Mouse (Mus musculus) inflammation-experienced regulatory T-cells (primary cell): ENCODE data around the gene Cnn1. TPM values are rescaled to one million over a fixed set of nuclear protein-coding genes. Genes with fewer than 3 reads are reported as not detected.

ENCODE experiments used
- polyA plus RNA-seq, 2 experiments: library from polyadenylated mRNA; unstranded; fragments of 100-300 nt; shearing (Covaris generic); gene quantifications; one replicate each; pipeline ENCODE4 v1.2.1; 2017

Cnn1 gene
- under 1 TPM; 0.13 to 0.38 TPM for polyA plus RNA-seq

DNA sequence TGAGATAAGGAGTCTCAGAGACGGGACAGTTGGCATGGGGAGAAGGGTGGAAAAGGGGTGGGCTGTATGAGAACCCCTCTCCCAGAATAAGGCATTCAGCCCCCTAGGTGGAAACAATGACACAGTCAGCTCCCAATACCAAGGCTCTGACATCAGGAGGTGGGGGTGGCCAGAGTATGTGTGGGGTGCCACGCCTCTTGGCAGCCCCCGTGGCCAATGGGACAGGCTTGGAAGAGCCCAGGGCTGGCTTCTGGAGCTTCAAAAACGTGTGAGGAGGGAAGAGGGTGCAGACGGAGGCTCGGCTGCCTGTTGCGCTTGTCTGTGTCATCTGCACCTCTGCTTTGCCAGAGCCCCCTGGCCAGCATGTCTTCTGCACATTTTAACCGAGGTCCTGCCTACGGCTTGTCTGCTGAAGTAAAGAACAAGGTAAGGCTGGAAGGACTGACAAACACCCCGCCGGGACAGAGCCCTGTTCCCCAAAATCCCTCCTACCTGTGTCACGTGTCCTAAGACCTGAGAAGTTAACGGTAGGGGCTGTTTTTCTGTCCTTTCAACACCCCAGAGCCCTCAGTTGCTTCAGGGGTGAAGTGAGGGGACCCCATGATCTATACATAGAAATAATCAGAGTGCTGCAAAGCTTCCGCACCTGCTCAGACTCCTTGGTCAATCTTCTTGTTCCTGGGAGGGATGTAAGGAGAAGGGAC lies at the start of gene Cnn1:
TSS of gene Cnn1 (plus strand) at position 224 of the 704 bp plus-strand sequence.

DNA sequence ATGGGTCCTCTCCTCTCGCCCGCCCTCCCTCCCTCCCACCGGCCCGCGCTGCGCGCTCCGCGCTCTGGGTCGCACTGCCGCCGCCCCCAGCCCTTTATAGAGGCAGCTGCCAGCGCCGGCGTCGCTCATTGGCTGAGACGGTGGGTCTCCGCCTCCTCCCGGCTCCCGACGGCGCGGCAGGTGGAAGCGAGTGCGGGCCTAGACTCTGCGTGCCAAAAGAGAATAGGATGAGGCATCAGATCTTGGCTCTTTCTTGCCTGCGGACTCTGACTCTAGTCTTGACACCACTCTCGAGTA lies 47.1 kb upstream of the Cnn1 start, which contains the start of gene Elavl3:
TSS of gene Elavl3 (minus strand) at position 66 of the 297 bp plus-strand sequence.

DNA sequence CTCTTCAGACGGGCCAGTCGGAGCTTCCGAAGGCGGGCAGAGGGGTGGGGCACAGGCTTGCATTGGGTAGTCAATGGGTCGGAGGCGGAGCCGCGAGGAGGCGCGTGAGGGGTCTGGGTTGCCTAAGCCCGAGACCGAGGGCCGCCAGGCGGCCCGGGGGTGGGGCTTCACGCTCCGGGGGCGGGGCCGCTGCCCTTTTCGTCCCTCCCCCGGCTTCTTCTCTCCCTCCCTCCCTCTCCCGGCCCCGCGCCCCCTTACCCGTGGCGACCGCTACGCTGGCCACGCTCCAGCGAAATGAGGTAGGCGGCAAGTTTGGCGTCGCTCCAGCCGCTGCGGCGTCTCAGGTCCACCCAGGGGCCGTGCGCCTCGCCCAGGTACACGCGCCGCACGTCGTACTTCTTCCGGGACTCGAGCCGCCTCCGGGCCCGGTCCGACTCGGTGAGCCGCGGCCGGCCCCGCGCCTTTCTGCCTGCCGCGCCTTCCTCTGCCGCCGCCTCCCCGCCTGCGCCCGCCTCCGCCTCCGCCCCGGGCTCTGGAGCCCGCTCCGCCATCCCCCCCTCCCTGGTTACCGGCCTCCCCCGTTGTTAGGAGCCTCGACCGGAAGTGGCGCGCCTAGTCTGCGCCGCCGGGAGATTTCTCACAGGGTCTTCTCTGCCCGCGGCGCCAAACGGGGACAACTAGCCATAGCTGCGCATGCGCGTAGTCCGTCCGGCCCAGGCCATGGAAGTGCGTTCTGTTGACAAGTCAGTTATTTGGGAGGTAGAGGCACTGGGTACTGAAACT lies 28.0 kb upstream of the Cnn1 start, which contains the start of the genes Gm49318 and Zfp653:
TSS of gene Gm49318 (minus strand) at position 469 of the 783 bp plus-strand sequence.
TSS of gene Zfp653 (minus strand) at position 586 of the 783 bp plus-strand sequence.

DNA sequence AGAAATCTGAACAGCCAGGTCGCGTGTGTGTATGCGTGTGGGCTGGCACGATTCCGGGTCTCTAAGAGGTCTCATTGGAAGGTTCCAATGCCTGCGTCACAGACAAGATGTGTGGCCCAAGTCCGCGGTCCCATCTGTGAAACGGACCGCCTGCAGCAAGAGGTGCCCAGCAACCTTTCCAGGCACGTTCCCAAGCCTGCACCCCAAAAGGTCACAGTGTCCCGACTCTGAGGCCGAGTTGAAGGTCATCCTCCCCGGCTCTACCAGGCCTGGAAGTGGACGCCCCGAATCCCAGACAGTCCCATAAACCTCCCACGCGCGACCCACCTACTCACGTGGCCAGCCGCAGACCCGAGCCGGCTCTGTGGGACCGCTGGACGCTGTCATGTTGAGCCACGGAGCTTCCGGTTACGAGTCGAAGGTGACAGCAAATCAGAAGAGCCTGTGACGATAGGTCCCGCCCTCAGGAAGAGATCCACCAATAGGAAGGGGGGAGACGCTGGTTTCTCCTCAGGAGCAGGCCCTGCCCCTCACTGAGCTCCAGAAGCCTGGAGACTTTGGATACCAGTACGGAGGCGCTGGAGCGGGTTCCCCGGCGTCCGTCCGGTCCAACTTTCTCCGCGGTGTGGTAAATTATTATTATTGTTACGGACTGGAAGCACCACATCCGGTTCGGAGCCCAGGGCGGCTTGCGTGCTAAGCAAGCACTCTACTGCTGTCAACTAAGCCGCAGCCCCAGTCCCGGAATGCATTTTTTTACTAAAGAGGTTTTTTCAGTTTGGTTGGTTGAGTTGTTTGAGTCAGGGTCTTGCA lies 13.8 kb upstream of the Cnn1 start, which contains the start of gene Ecsit:
TSS of gene Ecsit (minus strand) at position 417 of the 813 bp plus-strand sequence.

DNA sequence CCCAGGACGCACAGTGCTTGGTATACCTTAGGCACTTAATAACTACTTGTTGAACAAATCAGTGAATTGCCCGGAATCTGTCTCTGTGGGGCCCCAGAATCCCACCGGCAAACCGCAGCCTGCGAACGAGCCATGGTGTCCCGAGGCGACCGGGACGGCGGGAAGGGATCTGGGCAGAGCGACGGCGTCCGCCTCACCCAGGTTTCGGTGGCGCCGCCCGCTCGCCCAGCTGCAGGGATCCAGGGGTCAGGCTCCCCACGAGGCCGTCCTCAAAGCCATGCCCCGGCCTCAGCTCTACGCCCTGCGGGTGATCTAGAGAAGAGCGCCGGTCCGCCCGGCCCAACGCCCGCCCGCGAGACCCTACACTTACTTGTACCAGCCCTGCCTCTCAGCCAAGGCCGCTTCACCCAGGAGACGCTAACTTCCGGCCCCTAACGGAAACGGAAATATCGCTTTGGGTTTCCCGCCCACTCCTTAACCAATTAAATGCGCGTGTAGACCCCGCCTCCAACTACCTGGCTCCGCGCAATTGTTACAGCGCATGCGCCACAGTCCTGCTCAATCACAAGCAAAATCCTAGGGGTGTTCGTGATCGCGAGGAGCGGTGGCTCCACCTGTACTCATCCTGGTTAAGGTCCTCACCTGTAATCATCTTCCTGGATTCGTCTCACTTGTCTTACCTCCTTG lies 17.9 kb downstream of the Cnn1 start, which contains the start of gene Elof1:
TSS of gene Elof1 (minus strand) at position 433 of the 687 bp plus-strand sequence.

DNA sequence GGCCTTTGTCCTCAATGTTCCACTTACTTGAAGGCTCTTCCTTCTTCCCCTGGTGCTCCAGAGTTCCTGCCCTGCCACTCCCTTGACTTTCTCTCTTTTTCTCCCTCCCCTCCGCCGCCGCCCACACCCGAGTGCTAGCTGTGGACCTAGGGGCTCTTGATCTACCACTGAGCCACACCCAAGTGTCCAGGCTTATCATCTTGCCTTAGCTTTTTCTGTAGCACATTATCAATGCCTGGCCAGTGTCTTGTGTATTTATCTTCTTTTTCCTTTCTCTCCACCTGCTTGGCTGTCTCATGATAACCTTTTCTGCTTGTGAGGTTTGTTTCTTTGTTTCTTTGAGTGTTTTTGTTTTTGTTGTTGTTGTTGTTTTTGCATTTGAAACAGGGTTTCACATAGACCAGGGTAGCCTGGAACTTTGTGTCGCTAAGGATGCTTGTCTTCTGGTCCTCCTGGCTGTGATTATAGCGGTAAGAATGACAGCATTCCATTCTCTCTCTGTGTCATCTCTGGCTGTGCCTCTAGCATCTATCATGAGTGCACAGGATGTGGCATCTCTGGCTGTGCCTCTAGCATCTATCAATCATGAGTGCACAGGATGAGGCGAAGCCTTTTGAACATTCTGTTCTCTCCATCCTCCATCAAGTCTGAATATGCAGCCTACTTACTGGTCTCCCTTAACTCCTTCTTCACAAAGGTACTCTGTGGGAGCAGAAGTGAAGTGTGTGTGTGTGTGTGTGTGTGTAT lies 36.8 kb downstream of the Cnn1 start, which contains the start of gene Acp5:
TSS of gene Acp5 (minus strand) at position 68 of the 747 bp plus-strand sequence.

DNA sequence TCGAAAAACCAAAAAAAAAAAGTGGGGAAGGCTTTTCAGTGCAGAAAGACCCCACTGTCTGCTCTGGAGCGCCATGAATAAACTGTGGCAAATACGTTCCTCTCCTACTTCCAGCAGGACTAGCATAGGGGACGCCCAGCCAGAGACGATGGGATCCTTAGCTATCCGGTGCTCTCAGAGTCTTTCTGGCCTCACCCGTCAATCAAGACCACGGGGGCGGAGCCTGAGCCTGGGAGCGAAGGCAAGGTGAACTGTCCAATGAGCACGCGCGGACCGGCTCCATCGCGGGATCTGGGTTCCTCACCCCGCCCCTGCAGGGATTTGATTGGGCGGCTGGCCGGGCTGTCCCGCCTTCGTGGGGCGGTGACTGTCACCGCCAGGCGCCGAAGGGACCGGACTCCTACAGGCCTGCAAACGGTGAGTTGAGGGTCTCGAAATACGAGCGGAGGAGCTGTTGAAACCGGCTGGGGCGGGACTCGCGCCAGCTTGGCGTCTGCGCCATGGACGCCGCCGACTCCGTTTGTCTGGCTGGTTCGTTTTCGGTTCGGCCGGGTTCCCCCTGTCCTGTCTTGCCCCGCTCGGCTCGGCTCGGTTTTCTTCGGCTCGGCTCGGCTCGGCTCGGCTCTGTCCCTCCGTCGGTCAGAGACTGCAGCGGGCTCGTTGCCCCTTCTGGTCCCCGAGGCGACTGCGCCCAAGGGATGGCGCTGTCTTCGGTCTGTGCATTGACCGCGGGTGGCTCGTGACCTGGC lies 57.7 kb downstream of the Cnn1 start, which contains the start of gene Pigyl:
TSS of gene Pigyl (plus strand) at position 350 of the 749 bp plus-strand sequence.

Other genes with a start within 250 kb of the Cnn1 start
- gene Dock6, start 246.6 kb upstream of the Cnn1 start, polyA plus RNA-seq: 1 to 10 TPM; 3.7 to 4.5 TPM
- 10 to 100 TPM; 14.8 to 29.0 TPM for gene Rab3d, start 181.0 kb upstream of the Cnn1 start, polyA plus RNA-seq
- 1 to 10 TPM in 1 of 2 experiments, under 1 TPM in 1; 0.86 to 1.5 TPM for gene Ccdc159, start 171.7 kb upstream of the Cnn1 start, polyA plus RNA-seq
- gene Tmem205, start 171.7 kb upstream of the Cnn1 start, polyA plus RNA-seq: 1 to 10 TPM; 3.6 to 8.0 TPM
- gene Plppr2, start 162.2 kb upstream of the Cnn1 start, polyA plus RNA-seq: 1 to 10 TPM; 1.6 to 1.9 TPM
- 10 to 100 TPM; 11.8 to 12.4 TPM for gene Swsap1, start 143.5 kb upstream of the Cnn1 start, polyA plus RNA-seq
- under 1 TPM in 1 of 2 experiments, not detected in 1; 0.84 TPM for gene Epor, start 135.7 kb upstream of the Cnn1 start, polyA plus RNA-seq
- under 1 TPM in 1 of 2 experiments, not detected in 1; 0.20 TPM for gene Rgl3, start 109.8 kb upstream of the Cnn1 start, polyA plus RNA-seq
- gene Ccdc151, start 96.6 kb upstream of the Cnn1 start, polyA plus RNA-seq: under 1 TPM; 0.18 to 0.49 TPM
- gene Prkcsh, start 96.4 kb upstream of the Cnn1 start, polyA plus RNA-seq: 10 to 100 TPM; 76.4 to 98.0 TPM
- gene Elavl3, start 47.2 kb upstream of the Cnn1 start, polyA plus RNA-seq: under 1 TPM; 0.24 to 0.78 TPM
- not detected for gene Gm49318, start 28.0 kb upstream of the Cnn1 start, polyA plus RNA-seq
- gene Zfp653, start 27.8 kb upstream of the Cnn1 start, polyA plus RNA-seq: 10 to 100 TPM; 19.8 to 27.0 TPM
- gene Ecsit, start 13.8 kb upstream of the Cnn1 start, polyA plus RNA-seq: 10 to 100 TPM; 45.4 to 50.3 TPM
- 10 to 100 TPM; 76.8 to 82.5 TPM for gene Elof1, start 18.0 kb downstream of the Cnn1 start, polyA plus RNA-seq
- 100 to 1,000 TPM; 197 to 281 TPM for gene Acp5, start 36.5 kb downstream of the Cnn1 start, polyA plus RNA-seq
- gene Pigyl, start 57.6 kb downstream of the Cnn1 start, polyA plus RNA-seq: 10 to 100 TPM; 38.0 to 39.5 TPM
- under 1 TPM; 0.11 to 0.22 TPM for gene Zfp872, start 88.9 kb downstream of the Cnn1 start, polyA plus RNA-seq
- gene Zfp809, start 126.5 kb downstream of the Cnn1 start, polyA plus RNA-seq: 10 to 100 TPM; 35.2 to 35.5 TPM
- 1 to 10 TPM; 1.9 to 5.8 TPM for gene Zfp599, start 160.7 kb downstream of the Cnn1 start, polyA plus RNA-seq
- 10 to 100 TPM; 20.5 to 21.8 TPM for gene Zfp810, start 208.4 kb downstream of the Cnn1 start, polyA plus RNA-seq